Mouse (Mus musculus) monocyte, adult 2 months (primary cell): Measurements from ENCODE around the gene Syn3.

Source experiments
- DNase-seq, 2 experiments: peaks; one replicate each; pipeline ENCODE4 v3.0.0; 2022; ENCODE audit warnings: low spot score in 2 of 2, low read depth in 1 of 2

The Syn3 gene

DNA sequence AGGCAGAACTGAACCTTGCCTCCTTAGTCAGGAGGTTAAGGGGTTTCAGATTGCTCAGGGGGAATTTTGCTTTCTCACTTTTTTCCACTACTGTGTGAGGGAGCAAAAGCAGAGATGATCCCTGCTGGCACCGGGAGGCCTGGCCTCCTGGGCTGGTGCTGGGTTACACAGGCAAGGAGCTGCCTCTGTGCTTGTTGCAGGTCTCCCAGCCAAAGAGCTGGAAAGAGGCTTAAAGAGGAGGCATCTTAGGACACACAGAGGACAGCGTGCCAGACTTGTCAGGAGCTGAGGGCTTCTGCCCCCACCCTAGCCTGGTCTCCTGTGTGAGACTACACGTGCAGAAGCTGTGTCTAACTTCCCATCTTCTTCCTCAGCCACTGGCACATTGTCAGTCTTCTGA, 183.2 kb downstream of the Syn3 start:
- DNase-seq: no peak

DNA sequence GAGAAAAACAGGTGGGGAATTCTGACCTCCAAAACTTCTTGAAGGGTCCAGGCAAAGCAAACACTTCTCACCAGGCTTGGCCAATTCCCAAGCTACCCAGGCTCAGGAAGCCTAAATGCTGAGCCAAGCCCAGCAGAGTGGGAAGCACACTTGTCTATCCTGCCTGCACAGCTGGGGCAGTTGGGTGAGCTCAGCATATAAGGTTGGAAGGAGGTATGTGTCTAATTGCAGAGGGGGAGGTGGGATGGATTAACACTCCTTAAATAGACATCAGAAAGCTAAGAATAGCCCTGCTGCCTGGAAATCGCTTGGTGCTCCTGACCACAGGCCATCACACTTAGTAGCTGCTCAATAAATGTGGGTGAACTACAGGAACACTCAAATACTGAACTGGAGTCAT, 185.2 kb downstream of the Syn3 start:
- no peak for DNase-seq

DNA sequence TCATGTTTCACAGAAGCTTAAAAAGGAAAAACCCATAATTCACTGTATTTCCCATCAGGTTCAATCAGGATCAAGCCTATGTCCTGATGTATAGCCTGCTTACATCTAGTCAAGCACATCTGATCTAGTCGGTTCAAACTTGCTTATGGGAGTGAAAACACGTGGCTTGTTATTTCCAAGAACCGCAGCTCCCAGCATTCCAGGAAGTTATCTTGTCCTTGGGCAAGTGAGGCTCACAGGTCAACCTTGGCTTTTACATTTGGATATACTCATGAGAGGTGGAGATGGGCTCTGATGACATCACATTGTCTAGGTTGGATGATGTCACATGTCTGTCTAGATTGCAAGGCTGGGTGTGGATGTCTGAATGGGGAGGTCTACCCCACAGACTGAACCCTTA, 185.7 kb downstream of the Syn3 start:
- no peak for DNase-seq

DNA sequence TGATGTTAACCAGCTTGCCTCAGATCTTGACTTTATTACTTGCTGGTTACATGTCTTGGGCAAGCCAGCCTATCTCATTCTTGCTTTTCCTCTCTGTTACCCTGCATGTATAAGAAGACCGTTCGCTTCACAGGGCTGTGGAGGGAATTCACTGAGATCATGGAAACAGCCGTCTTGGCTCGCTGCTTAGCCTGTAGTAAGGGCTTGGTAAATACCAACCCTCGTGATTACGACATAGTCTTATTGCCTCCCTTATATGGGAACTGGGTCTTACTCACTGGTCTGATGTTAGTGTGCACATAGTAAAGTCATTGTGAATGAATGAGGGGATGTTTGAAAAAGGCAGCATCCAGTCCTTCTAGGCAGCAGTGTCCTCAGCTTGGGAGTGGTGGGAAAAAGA, 188.2 kb downstream of the Syn3 start:
- DNase-seq: no peak

DNA sequence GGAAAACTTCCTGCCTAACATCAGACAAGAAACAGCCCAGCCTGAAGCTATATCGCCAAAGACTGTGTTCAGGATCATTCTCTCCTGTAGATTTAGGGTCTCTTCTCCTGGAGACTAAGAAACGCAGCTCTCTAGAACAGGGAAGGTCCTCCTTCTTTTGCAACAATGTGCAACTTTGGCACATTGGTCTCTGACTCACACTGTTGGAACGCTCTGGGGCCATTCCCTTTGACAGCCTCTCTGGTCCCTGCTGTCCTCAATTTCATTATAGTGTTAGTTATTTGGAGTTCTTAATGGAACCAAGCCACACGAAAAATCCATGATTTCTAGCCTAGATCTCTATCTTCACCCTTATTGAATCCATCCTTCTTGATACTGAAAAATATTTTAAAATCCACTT, 191.5 kb downstream of the Syn3 start:
- DNase-seq: no peak

DNA sequence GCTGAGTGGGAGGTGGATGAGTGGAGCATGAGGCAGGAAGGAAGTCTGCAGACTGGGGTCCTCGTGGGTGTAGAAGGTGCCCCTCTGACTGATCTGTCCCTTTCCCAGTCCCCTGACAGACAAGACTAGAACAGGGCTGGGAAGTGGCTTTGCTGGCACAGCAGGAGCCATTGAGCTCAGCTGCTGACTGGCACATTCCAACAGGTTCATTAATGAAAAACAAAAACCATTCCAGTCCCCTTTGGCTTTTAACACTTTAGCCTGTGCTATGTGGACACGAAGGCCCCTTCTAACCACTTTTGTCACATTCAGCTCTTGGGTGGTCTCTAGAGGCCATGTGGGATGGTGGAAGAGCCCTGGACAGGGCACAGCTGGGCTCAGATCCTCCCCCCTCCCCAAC, 194.1 kb downstream of the Syn3 start:
- DNase-seq: no peak

DNA sequence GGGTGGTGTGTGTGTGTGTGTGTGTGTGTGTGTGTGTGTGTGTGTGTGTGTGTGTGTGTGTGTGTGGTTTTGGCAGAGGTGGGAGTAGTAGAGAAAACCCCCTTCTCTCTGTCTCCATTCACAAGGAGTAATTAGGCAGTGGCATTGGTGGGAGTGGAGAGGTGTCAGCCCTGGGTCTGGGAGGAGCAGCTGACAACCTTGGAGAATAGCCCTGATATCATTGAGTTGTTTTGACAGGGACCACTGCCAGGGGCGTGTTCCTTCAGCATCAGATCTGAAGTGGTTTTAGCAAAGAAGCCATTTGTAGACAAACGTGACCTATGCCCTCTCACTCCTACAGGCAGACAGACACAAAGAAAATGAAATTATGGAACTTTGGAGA, 195.2 kb downstream of the Syn3 start:
- DNase-seq: no peak

DNA sequence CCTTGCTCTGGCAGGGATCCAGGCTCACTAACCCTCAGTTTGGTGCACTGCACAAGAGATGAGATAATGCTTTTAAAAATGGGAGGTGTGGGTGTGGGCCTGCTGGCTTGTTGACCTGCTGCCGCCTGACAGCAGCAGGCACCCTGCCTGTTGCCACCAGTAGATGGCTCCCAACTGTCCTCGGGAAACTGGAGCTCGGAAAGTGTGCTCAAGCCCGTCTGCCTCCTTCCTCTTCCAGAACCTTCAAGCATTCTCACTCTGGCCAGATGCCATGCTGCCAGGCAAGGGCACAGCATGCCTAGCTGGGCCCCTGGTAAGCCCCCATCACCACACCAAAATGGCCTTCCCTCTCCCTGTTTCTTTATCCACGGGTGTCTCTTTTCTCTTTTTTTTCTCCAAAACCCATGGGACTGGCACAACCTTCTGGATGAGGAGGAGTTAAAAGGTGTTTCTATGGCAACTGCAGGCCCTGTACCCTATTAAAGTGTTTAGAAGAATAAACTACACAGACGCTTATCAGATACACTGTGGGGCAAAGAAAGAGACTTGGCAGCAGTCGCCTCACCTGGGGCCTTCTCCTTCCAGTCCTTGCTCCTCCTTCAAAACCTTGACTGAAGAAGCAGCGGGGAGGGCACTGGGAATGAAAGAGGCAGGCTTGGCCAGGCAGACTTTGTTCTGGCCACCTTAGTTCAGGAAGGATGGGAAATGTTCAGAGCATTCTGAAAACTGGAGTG, 195.8 kb downstream of the Syn3 start:
- no peak for DNase-seq

- no peak for DNase-seq
These were observed 196.4 kb downstream of the Syn3 start for GRCm38 (mm10) chr10:86302318-86302648.

DNA sequence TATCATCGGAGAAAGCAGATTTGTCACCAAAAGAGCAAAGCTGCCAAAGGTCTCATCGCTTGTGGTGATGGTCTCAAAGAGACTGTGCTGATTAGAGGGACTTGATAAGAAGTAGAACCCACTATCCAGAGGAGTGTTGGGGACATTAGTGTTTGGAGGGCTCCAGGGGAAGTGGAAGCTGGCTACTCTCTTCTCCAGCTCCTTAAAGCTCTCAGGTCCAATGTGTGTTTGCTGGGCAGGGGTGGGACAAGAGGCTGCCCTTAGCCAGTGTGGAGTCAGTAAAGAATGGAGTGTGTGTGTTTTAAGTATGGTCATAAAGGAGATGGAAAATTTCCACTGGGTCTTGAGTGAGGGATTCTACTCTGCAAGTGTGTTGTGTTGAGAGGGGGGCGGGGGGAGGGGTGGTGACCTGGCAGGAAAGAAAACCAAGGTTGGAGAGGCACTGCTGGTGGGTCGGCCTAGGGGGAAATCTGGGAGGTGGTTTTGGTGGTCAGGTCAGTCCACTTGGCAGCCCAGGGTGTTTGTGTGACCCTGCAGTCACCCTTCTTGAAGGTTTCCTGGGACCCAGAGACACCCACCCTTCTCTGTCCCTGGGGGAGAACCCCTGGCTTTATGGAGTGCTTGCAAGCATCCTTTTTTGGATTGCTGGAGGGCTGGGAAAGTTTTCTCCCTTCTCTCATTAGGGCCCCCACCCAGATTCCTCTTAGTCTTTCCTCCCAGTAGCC, 196.9 kb downstream of the Syn3 start:
- DNase-seq: no peak

- no peak for DNase-seq
These were observed 197.6 kb downstream of the Syn3 start for GRCm38 (mm10) chr10:86301117-86301490.

- no peak for DNase-seq
These were observed 198.2 kb downstream of the Syn3 start, which contains the start of gene Timp3 for GRCm38 (mm10) chr10:86300293-86301116. Gene Timp3 (plus strand): TSS chr10:86300372.

DNA sequence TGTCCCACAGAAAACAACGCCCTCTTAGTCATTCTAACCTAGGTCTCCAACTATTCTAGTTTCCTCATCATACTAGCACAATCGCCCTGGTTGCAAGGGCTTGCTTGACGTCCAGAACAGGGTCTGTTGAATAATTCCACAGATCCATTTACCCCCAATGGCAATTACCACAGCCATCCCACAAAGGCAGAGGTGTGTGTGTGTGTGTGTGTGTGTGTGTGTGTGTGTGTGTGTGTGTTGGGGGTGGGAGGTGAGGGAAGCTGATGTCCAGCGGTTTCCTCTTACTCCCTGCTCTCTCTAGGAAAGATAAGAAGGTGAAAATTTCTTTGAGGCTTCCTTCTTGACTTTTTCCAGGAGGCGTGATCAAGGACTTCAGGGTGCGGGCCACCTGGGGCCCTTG, 198.9 kb downstream of the Syn3 start:
- no peak for DNase-seq

GRCm38 (mm10) chr10:86298326-86298725, 200.4 kb downstream of the Syn3 start:
- no peak for DNase-seq

- DNase-seq: no peak
These were observed 201.4 kb downstream of the Syn3 start for GRCm38 (mm10) chr10:86297307-86297706.

DNA sequence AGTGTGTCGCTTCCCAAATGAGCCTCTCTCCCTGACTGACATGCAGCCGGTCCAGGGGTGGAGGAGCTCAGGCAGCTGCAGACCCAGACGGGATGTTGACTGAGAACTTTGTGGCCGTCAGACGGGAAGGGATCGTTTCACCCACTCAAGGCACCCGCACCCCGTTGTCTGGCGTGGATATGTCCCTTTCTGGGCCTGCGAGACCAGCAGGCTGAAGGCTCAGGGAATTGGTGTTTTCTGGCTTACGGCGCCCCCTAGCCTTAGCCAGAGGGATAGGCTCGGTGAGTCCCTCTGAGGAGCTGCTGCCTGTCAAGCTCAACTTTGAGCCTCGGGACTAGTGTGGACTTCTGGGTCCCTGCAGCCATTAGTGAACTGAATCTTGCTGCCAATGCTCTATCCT, 202.6 kb downstream of the Syn3 start:
- DNase-seq: peak in 1 of 2 experiments; percentile 54

DNA sequence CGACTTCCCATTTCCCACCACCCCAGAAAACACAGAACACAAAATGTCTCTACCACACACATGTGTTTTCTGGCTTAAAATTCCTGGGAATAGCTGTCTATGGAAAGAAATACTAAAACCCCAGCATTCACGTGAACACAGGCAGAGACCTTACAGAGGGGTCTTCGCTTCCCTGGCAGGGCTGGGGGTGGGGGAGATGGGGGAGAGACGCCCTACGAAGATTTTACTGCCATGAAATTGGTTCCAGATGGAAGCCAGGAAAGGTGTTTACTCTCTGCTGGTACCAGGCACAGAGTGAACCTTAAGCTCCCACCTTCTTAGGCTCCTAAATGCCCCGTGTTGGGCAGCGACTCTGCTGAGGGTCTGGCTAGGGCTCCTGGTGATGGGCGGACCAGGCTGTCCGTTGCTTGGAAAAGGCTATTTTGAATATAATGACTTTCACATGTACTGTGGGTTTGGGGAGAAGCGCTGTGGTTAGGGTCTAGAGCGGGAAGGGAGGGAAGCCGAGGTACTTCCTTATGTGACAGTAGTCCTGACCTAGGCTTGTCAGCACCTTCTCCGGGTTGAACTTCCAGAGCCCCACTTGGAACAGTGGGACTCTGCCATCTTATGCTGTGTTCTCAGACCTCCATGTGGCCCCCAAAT, 203.1 kb downstream of the Syn3 start:
- DNase-seq: no peak

DNA sequence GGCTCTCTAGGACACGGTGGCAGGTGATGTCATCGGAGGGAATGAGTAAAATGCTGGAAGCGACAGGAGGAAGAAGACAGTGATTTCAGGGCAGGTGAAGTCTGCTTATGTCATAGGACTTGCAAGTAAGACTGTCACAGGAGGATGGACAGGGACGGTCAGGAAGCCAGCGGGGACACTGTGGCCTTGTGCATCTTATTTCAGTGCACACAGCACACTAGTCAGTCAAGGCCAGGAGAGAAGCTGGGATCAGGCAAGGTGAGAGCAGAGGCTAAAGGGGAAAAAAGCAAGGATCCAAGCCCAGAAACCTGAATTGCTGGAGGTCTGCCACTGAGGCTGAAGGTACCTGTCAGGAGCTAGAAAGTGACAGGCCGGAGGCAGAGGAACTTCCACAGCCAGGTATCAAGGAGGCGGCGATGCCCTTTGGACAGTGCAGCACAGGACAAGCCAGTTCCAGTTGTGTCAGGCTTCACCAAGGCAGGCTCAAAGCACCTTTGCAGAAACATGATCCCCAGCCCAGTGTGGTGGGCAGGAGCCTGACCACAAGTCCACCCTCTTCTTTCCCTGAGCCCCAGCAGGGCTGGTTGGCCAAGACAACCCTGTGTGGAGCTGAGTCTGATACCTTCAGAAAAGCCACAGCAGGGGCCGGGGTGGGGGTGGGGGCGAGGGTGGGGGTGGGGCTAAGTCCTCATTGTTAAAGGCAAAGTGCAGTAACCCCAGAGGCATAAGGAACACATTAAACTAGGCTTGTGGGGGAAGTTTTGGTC, 203.9 kb downstream of the Syn3 start:
- DNase-seq: no peak

DNA sequence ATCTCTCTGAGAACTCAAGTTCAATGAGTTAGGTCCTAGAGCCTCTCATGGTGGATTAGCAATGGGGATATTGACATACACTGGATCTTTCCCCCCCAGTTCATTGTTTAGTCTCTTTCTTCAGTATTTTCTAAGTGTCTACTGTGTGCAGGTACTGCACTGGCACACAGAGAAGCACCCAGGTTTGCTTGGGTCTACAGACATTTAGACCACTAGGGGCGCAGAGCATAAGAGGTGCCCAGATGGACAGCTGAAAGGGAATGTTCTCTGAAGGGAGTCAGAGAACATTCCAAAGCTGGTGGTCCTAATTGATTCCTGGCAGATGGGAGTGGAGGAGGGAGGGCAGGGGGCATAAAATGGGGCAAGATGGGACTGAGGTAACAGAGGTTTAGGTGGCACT, 204.8 kb downstream of the Syn3 start:
- DNase-seq: no peak

DNA sequence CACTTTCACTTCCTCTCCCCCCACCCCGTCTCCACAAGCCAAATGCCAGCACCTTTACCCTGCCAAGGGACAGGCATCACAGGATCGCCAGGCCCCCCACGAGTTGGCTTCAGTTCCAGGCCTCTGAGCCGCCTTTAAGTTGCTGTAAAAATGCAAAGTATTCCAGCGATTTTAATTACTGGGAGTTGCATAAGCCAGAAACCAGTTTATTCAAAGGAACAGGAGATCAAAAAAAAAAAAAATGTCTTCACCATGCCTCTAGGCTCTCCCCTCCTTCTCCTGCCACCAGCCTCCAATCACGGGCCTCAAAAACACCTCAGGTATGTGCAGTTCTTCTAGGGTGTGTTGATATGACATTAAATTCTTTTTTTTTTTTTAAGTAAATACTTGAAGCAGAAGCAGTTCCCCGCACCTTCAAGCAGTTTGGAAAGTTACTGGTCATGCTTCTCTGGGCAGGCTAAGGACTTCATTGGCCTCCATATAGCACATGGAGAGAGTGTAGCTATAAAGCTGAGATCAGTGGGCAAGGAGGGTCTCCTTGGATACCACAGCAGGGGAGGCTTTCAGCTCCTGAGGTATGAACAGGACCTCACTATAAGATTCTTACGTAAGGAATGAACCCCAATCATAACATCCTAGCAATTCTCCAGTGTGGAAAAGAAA, 208.5 kb downstream of the Syn3 start:
- no peak for DNase-seq
